Mouse (Mus musculus): ENCODE results near the gene Fyco1. TPM values are rescaled to one million over a fixed set of nuclear protein-coding genes. Genes with fewer than 3 reads are reported as not detected.

Gene Fyco1
- 100 to 1,000 TPM; 172 to 192 TPM for total RNA-seq (2021)
- long read RNA-seq, experiment 1, full-length matches to known transcripts: 2 of 28 reads
- long read RNA-seq, experiment 1, partial matches to known transcripts: 1 of 28 reads
- long read RNA-seq, experiment 1, other reads (novel, unspliced or antisense): 25 of 28 reads
- long read RNA-seq, experiment 2, full-length matches to known transcripts: 12 of 39 reads
- long read RNA-seq, experiment 2, partial matches to known transcripts: 9 of 39 reads
- long read RNA-seq, experiment 2, other reads (novel, unspliced or antisense): 18 of 39 reads

GRCm38 (mm10) chr9:123851713-123852448 lies at the start of gene Fyco1:
Gene Fyco1 (minus strand): TSS chr9:123851899.
- DNase-seq: peak; percentile 92

DNA sequence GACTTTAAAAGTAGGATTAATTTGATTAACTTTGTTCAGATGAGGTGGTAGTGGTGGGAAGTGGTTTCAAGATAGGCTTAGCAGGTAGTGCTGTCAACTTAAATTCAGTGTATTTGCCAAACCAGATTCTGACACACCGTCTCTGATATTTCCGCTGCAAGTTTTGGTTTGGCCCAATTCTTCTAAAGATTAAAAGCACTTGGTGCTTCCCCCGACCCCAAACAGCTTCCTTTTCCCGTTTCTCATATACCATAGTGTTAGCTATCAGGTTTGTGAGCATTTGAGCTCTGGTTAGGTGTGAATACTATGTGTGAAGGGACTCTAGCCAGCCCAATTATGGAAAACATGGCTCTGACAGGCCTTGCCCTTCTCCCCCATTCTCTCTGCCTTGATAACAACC lies 20.4 kb upstream of the Fyco1 start:
- DNase-seq: no peak

- DNase-seq: no peak
Observed at GRCm38 (mm10) chr9:123869167-123869784, 17.6 kb upstream of the Fyco1 start.

DNA sequence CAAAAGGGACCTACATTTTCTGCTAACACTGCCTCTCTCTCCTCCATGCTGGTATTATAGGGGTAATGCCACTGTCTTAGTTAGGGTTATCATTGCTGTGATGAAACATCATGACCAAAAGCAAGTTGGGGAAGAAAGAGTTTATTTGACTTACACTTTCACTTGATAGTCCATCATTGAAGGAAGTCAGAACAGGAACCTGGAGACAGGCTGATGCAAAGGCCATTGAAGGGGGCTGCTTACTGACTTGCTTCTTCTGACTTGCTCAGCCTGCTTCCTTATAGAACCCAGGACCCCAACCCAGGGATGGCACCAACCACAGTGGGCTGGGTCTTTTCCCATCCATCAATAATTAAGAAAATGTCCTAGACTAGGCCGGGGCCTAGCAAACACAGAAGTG lies 11.9 kb upstream of the Fyco1 start:
- no peak for DNase-seq

GRCm38 (mm10) chr9:123862895-123863616 lies 11.4 kb upstream of the Fyco1 start:
- no peak for DNase-seq

- DNase-seq: no peak
Observed at GRCm38 (mm10) chr9:123861929-123862328, 10.2 kb upstream of the Fyco1 start, which contains the start of gene Xcr1. Gene Xcr1 (minus strand): TSS chr9:123862029.

DNA sequence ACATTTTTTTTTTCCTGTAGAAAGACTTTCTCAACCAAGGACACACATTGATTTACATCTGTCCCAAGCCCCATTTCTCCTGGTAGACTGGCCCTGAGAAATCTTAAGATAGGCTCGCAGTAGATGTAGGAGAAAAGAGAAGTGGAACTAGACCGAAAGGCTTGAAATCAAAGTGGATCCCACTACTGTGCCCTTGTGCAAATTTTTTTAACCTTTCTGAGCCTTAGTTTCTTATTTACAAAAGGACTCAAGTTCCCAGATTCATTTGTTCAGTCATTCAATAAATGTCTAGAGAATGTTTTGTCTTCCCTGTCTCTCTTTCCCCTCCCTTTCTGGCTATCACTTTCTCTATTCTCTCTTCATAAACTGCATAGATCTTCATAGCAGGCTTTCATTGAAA lies 5.1 kb upstream of the Fyco1 start:
- DNase-seq: no peak

DNA sequence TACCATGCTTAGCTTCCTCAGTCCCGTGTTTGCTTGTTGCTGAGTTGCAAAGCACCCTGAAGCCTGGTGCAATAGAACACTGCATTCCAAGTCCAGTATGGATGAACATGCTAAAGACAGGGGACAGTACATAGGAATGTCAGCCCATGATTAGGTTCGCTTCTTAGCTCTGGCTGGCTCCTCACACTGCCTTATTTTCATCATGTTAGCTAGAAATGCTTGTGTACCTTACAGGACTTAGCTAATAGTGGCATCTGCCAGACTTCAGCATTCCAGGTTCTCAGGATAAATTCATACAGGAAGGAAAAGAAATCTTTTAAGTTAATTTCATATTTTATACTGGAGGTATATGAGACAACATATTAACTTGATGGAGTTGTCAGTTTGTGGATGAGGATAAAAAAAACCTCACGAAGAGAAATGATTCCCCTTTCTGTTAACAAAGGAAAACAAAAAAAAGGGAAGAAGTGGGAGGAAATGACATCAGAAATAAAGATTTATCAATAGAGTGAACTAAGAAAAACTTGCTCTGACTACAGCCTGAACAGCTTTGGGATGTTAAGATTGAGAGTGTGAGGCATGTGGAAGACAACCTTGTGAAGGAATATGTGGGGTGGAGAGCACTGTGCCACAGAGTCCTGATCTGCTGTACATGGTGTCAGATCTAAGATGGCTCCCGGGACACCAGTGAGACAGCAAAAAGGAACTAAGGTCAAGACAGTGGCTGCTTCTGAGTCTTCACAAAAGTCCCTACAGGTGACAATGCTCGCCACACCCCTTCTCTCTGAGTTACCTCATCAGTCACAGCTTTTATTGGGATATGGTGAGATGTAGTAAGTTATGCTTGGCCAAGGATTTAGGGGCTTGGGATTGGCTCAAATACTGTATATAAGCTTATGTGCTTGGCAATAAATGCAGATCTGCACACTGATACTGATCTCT lies 1.0 kb upstream of the Fyco1 start:
- no peak for DNase-seq

DNA sequence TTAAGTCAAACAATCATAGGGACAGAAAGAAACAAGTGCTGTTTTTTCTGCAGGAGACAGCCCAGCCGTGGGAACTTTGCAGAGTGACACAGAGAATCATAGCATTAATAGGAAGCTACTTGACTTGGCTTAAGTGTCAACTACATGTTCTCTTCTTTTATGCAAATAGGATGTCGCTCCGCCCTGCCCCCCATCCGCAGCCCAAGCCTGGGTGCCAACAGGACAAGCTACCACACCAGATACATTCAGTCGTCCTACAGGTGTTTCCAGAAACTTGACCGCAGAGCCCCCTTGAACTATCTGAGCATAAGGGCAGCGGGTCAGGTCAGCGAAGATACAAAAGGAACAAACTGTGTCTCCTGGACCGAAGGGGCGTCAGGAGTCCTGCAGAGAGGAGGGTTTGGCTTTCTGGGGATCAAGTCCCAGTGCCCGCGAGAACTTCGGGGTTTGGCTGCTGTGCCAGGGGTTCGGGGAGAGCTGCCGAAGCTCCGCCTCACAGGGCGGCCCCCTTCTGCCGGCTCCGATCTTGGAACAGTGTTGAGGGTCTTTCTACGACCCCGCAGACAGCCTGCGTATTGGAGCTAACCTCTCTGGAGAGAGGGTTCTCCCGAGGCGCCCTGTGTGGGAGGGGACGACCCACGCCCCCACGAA lies 512 bp downstream of the Fyco1 start:
- DNase-seq: no peak

DNA sequence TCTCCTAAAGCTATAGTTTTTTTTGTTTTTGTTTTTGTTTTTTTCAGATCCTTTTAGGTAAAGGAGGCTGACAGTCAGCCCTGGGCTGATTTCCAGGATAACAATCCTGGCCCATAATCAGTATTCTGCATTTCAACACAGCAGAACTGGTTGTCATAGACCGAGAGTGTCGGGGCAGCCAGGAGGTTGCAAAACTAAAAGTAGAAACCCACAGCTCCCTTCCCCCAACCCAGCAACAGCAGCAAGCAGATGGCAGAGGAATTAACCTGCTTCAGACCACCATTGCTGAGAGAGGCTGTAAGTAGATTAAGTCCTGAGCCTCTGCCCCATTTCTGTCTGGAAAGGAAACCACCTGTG lies 1.0 kb downstream of the Fyco1 start:
- peak; percentile 36 for DNase-seq

- DNase-seq: no peak
Observed at GRCm38 (mm10) chr9:123849976-123850695, 1.6 kb downstream of the Fyco1 start.

DNA sequence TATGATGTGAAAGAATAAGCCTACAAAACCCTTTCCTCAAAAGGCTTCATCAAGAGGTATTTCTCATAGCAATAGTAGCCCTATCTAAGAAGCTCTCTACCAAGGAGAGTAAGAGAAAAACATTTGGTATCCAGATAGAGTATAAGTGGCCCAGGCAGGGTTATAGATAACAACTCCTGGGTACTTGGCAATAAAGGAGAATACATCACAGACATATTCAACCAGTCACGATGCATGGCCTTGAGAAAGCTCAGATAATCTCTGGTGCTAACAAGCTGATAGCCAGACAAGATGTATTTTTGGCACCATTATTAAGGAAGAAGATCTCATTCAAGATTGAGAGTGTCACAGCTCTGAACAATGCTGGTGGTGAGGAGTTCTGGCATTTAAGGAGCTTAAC lies 5.2 kb downstream of the Fyco1 start:
- no peak for DNase-seq

- peak; percentile 69 for DNase-seq
Observed at GRCm38 (mm10) chr9:123845120-123845519, 6.6 kb downstream of the Fyco1 start.

GRCm38 (mm10) chr9:123844468-123844867 lies 7.2 kb downstream of the Fyco1 start:
- DNase-seq: no peak

- no peak for DNase-seq
Observed at GRCm38 (mm10) chr9:123840243-123840642, 11.5 kb downstream of the Fyco1 start.

DNA sequence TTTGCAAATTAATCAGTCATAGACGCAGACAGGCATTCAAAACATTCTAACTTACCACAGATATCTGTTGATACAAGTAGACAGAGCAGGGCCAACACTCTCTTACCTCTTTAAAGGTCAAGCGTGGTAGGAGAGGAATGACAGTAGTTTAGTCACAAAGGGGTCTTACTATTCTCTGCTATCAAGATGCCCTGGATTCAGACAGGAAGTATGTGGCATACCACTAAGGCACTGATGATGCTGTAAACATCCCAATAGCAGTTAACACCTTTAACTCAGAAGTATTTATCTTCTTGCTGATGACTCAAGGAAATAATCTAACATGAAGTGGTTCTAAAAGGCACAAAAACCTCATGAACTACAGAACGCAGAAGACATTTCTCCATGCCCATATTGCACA lies 15.8 kb downstream of the Fyco1 start:
- no peak for DNase-seq

DNA sequence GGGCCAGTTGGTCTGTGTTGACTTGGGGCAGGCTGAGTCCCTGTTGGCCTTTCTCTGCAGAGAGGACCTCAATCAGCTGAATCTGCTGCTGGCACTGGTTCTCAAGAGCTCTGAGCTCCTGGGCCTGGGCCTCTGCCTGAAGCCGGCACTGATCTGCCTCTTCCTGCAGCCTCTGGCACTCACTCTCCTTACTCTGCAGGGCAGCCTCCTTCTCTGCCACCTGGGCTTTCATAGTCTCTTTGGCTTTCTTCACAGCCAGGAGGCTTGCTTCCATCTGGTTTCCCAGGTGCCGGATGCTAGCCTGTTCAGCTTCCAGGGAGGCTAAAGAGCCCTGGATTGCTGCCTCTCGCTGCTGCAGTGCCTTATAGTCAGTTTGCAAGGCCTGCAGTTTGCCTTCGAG lies 22.8 kb downstream of the Fyco1 start:
- DNase-seq: peak; percentile 18

DNA sequence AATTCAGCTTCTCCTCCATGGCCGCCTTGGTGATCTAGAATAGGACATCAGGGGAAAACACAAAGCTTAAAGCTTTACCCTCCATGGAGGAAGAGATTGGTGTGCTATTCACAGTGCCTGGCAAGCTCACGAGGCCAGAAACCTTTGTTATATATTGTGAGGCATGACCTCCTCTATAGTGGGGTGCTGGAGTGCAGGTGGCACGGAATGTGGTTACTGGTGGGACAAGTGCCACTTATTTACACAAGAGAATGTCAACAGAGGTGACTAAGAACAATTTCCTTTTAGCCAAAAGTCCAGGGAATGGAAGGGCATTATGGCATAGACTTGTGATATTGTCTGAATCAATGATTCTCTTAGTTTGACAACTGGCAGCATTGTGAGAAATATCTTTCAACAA lies 25.1 kb downstream of the Fyco1 start:
- DNase-seq: no peak

DNA sequence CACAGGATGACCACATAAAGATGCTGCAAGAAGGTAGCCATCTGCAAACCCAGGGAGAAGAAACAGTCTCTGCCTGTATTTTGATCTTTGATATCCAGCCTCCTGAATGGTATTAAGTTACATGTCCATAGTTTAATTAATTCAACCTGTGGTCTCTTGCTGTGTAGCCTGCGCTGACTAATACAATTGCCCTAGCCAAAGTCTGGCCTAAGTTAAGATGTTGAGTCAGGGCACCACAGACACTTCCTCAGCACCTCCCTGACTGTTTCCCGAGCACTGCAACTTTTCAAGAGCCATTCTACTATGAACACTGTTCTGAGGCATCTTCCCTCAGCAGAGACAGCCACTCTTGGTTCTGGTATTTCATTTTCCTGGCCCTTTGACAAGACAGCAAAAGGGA lies 33.1 kb downstream of the Fyco1 start:
- DNase-seq: no peak

- DNase-seq: no peak
Observed at GRCm38 (mm10) chr9:123815996-123816395, 35.7 kb downstream of the Fyco1 start.
